Mouse (Mus musculus) 416B (cell line): Measurements from ENCODE around the gene Chp2.

Experiments
- DNase-seq: peaks from one replicate; pipeline ENCODE4 v3.0.0; 2011; ENCODE audit warnings: low read depth

The Chp2 gene

GRCm38 (mm10) chr7:122219315-122219801, at the start of gene Chp2:
TSS of gene Chp2 (plus strand) at chr7:122219496.
- no peak for DNase-seq

GRCm38 (mm10) chr7:122170705-122171104, 48.6 kb upstream of the Chp2 start:
- no peak for DNase-seq

- no peak for DNase-seq
Measured at GRCm38 (mm10) chr7:122171613-122172012, 47.7 kb upstream of the Chp2 start.

- DNase-seq = no peak
Measured at GRCm38 (mm10) chr7:122180720-122181119, 38.6 kb upstream of the Chp2 start.

GRCm38 (mm10) chr7:122184569-122184968, 34.7 kb upstream of the Chp2 start:
- no peak for DNase-seq

- no peak for DNase-seq
Measured at GRCm38 (mm10) chr7:122186043-122186442, 33.3 kb upstream of the Chp2 start, which contains the start of gene Ern2. TSS of gene Ern2 (minus strand) at chr7:122186207.

GRCm38 (mm10) chr7:122189484-122189883, 29.8 kb upstream of the Chp2 start:
- peak; percentile 68 for DNase-seq

GRCm38 (mm10) chr7:122191097-122191496, 28.2 kb upstream of the Chp2 start:
- DNase-seq = no peak

- DNase-seq = peak; percentile 16
Measured at GRCm38 (mm10) chr7:122193919-122194318, 25.4 kb upstream of the Chp2 start.

GRCm38 (mm10) chr7:122196771-122197170, 22.5 kb upstream of the Chp2 start:
- DNase-seq = peak; percentile 78

GRCm38 (mm10) chr7:122197306-122197705, 22.0 kb upstream of the Chp2 start:
- DNase-seq = peak; percentile 83

- peak; percentile 74 for DNase-seq
Measured at GRCm38 (mm10) chr7:122199296-122199695, 20.0 kb upstream of the Chp2 start.

GRCm38 (mm10) chr7:122203936-122204335, 15.4 kb upstream of the Chp2 start:
- no peak for DNase-seq

- DNase-seq = no peak
Measured at GRCm38 (mm10) chr7:122206121-122206520, 13.2 kb upstream of the Chp2 start.

GRCm38 (mm10) chr7:122208276-122209021, 10.8 kb upstream of the Chp2 start:
- DNase-seq = no peak

GRCm38 (mm10) chr7:122226020-122226742, 6.9 kb downstream of the Chp2 start:
- no peak for DNase-seq

- no peak for DNase-seq
Measured at GRCm38 (mm10) chr7:122226744-122227143, 7.4 kb downstream of the Chp2 start.

GRCm38 (mm10) chr7:122229306-122229705, 10.0 kb downstream of the Chp2 start:
- DNase-seq = no peak

- no peak for DNase-seq
Measured at GRCm38 (mm10) chr7:122229916-122230315, 10.6 kb downstream of the Chp2 start.

GRCm38 (mm10) chr7:122230866-122231265, 11.6 kb downstream of the Chp2 start:
- no peak for DNase-seq

GRCm38 (mm10) chr7:122238939-122239338, 19.6 kb downstream of the Chp2 start:
- no peak for DNase-seq

GRCm38 (mm10) chr7:122240413-122241119, 21.3 kb downstream of the Chp2 start:
- DNase-seq = peak; percentile 20
